Mouse (Mus musculus): Measurements from ENCODE around the gene Fbrs. TPM values are rescaled to one million over a fixed set of nuclear protein-coding genes. Genes with fewer than 3 reads are reported as not detected.
A peak's percentile ranks its signal among the peaks of the same experiment; 100 is the strongest.

The Fbrs gene
- total RNA-seq, 1 experiment from 2014 or later, result 27.9 TPM

- peak; percentile 73 for ATAC-seq (replicated peaks; ENCODE audit: insufficient number of reproducible peaks, low FRiP score, low TSS enrichment, poor library complexity, severe bottlenecking)
Measured at GRCm38 (mm10) chr7:127512231-127513015, 33.4 kb downstream of the Fbrs start.

- no peak for ATAC-seq (replicated peaks; ENCODE audit: insufficient number of reproducible peaks, low FRiP score, low TSS enrichment, poor library complexity, severe bottlenecking)
Measured at GRCm38 (mm10) chr7:127513016-127513390, 34.0 kb downstream of the Fbrs start.

GRCm38 (mm10) chr7:127513781-127514180 lies 34.8 kb downstream of the Fbrs start:
- no peak for ATAC-seq (replicated peaks; ENCODE audit: insufficient number of reproducible peaks, low FRiP score, low TSS enrichment, poor library complexity, severe bottlenecking)

DNA sequence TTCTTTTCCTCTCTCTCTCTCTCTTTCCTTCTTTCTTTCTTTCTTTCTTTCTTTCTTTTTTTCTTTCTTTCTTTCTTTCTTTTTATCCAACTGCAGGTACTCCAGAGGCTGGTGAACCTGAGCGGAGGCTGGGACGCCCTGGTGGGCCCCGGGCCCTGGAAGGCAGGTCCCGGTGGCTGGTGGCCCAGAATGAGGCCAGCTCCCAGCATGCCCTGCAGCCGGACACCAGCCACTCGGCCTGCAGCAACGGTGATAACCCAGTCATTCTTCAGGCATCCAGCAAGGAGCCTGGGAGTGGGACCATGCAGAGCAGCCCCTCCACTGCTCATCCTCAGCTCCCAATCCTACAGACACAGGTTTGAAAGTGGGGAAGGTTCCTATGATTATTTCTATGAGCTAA lies 36.8 kb downstream of the Fbrs start:
- no peak for ATAC-seq (replicated peaks; ENCODE audit: insufficient number of reproducible peaks, low FRiP score, low TSS enrichment, poor library complexity, severe bottlenecking)

- no peak for ATAC-seq (replicated peaks; ENCODE audit: insufficient number of reproducible peaks, low FRiP score, low TSS enrichment, poor library complexity, severe bottlenecking)
Measured at GRCm38 (mm10) chr7:127516344-127516743, 37.3 kb downstream of the Fbrs start.

- ATAC-seq (replicated peaks; ENCODE audit: insufficient number of reproducible peaks, low FRiP score, low TSS enrichment, poor library complexity, severe bottlenecking), result no peak
Measured at GRCm38 (mm10) chr7:127519284-127519683, 40.3 kb downstream of the Fbrs start, which contains the start of gene Gm42715. Gene Gm42715 (plus strand): TSS chr7:127519584.

Other genes with a start within 250 kb of the Fbrs start
- gene Zfp553, start 246.1 kb upstream of the Fbrs start, total RNA-seq (2017), result 3.9 to 9.8 TPM (median 5.7 TPM) in 3 replicates
- 117 to 359 TPM (median 130 TPM) in 3 replicates for gene Sept1, start 246.1 kb upstream of the Fbrs start, total RNA-seq (2017)
- gene Zfp771, start 234.9 kb upstream of the Fbrs start, total RNA-seq (2017), result 0.57 to 3.9 TPM (median 2.9 TPM) in 3 replicates
- 9.6 to 13.3 TPM (median 9.9 TPM) in 3 replicates for gene Dctpp1, start 218.5 kb upstream of the Fbrs start, total RNA-seq (2017)
- gene Sephs2, start 205.1 kb upstream of the Fbrs start, total RNA-seq (2017), result 139 to 200 TPM (median 191 TPM) in 3 replicates
- 218 to 515 TPM (median 322 TPM) in 3 replicates for gene Itgal, start 182.9 kb upstream of the Fbrs start, total RNA-seq (2017)
- 1.8 to 3.4 TPM (median 2.9 TPM) in 3 replicates for gene Zfp768, start 133.6 kb upstream of the Fbrs start, total RNA-seq (2017)
- gene Zfp747, start 103.1 kb upstream of the Fbrs start, total RNA-seq (2017), result 5.8 to 16.3 TPM (median 10.1 TPM) in 3 replicates
- gene 9130019O22Rik, start 92.0 kb upstream of the Fbrs start, total RNA-seq (2017), result 0.95 to 4.5 TPM (median 2.6 TPM) in 3 replicates
- gene E430018J23Rik, start 85.6 kb upstream of the Fbrs start, total RNA-seq (2017), result 2.1 to 2.3 TPM (median 2.2 TPM) in 3 replicates
- gene Zfp764, start 72.4 kb upstream of the Fbrs start, total RNA-seq (2017), result 7.7 to 12.5 TPM (median 10.0 TPM) in 3 replicates
- gene Zfp688, start 57.1 kb upstream of the Fbrs start, total RNA-seq (2017), result 12.4 to 15.5 TPM (median 13.3 TPM) in 3 replicates
- 1.4 to 2.8 TPM (median 1.9 TPM) in 3 replicates for gene Zfp689, start 30.0 kb upstream of the Fbrs start, total RNA-seq (2017)
- 63.5 to 76.8 TPM (median 69.4 TPM) in 3 replicates for gene Prr14, start 19.6 kb upstream of the Fbrs start, total RNA-seq (2017)
- 12.3 to 47.6 TPM (median 26.1 TPM) in 3 replicates for gene Srcap, start 32.8 kb downstream of the Fbrs start, total RNA-seq (2017)
- 2.3 to 18.1 TPM (median 5.0 TPM) in 3 replicates for gene Gm42715, start 40.4 kb downstream of the Fbrs start, total RNA-seq (2017)
- gene Tmem265, start 82.2 kb downstream of the Fbrs start, total RNA-seq (2017), result 4.3 to 14.7 TPM (median 5.7 TPM) in 3 replicates
- gene Phkg2, start 94.1 kb downstream of the Fbrs start, total RNA-seq (2017), result 58.5 to 75.1 TPM (median 73.4 TPM) in 3 replicates
- 1.1 to 2.8 TPM (median 2.6 TPM) in 3 replicates for gene Ccdc189, start 109.4 kb downstream of the Fbrs start, total RNA-seq (2017)
- gene Rnf40, start 109.6 kb downstream of the Fbrs start, total RNA-seq (2017), result 67.4 to 77.5 TPM (median 69.4 TPM) in 3 replicates
- gene Zfp629, start 136.6 kb downstream of the Fbrs start, total RNA-seq (2017), result 1.7 to 7.4 TPM (median 2.3 TPM) in 3 replicates
- 22.5 to 27.9 TPM (median 23.5 TPM) in 3 replicates for gene Bcl7c, start 229.7 kb downstream of the Fbrs start, total RNA-seq (2017)
- not detected in 3 replicates for gene Ctf1, start 233.5 kb downstream of the Fbrs start, total RNA-seq (2017)